Mouse (Mus musculus) C2C12 (cell line): Measurements from ENCODE around the gene Mrvi1. TPM values are rescaled to one million over a fixed set of nuclear protein-coding genes. Genes with fewer than 3 reads are reported as not detected.

Source experiments
- H3K27me3 ChIP-seq: one replicate; pipeline ENCODE4 v1.6.1; 2011; ENCODE audit not compliant: control insufficient read depth, insufficient read depth, insufficient read length
- H3K36me3 ChIP-seq: one replicate; pipeline ENCODE4 v1.6.1; 2011; ENCODE audit not compliant: control insufficient read depth, insufficient read depth
- H3K4me3 ChIP-seq: one replicate; pipeline ENCODE4 v1.5.1; 2011; ENCODE audit warnings: mild to moderate bottlenecking, control low read depth; ENCODE audit not compliant: poor library complexity, insufficient read depth, severe bottlenecking
- H3K79me2 ChIP-seq: one replicate; pipeline ENCODE4 v1.6.1; 2011; ENCODE audit not compliant: control insufficient read depth, insufficient read depth
- H3K79me3 ChIP-seq: one replicate; pipeline ENCODE4 v1.6.1; 2011; ENCODE audit warnings: low read depth, control low read depth
- H3ac ChIP-seq: one replicate; pipeline ENCODE3; 2011; ENCODE audit warnings: low read depth; ENCODE audit not compliant: control insufficient read depth, insufficient read length
- CEBPB ChIP-seq: IDR thresholded peaks from one replicate; pipeline ENCODE4 v1.6.1; 2011; ENCODE audit warnings: low read depth, mild to moderate bottlenecking, control low read depth, moderate library complexity
- CTCF ChIP-seq: IDR thresholded peaks from one replicate; pipeline ENCODE4 v1.5.1; 2011; ENCODE audit not compliant: control insufficient read depth, insufficient read depth, insufficient read length
- FOSL1 ChIP-seq: IDR thresholded peaks from one replicate; pipeline ENCODE4 v1.8.0; 2011; ENCODE audit warnings: mild to moderate bottlenecking, low read length; ENCODE audit not compliant: poor library complexity, insufficient read depth, severe bottlenecking
- MAX ChIP-seq: IDR thresholded peaks from one replicate; pipeline ENCODE4 v1.6.1; 2011; ENCODE audit warnings: mild to moderate bottlenecking, control low read depth
- MYOD1 ChIP-seq: IDR thresholded peaks from one replicate; pipeline ENCODE4 v1.6.1; 2011; ENCODE audit warnings: low read depth; ENCODE audit not compliant: control insufficient read depth, insufficient read length
- MYOG ChIP-seq: IDR thresholded peaks from one replicate; pipeline ENCODE4 v1.6.1; 2011; ENCODE audit not compliant: control insufficient read depth, insufficient read length; ENCODE audit errors: extremely low read depth
- USF1 ChIP-seq: IDR thresholded peaks from one replicate; pipeline ENCODE4 v1.6.1; 2011; ENCODE audit warnings: low read depth, mild to moderate bottlenecking, control low read depth, moderate library complexity
- polyA plus RNA-seq: library from polyadenylated mRNA; unstranded; fragments of >200 nt; fragmentation: generic; extraction: Trizol; gene quantifications from one replicate; pipeline ENCODE4 v1.2.1, GENCODE M21; 2012; ENCODE audit warnings: missing spikeins

Mrvi1 gene
- polyA plus RNA-seq, 1 experiment, result 0.05 TPM

DNA sequence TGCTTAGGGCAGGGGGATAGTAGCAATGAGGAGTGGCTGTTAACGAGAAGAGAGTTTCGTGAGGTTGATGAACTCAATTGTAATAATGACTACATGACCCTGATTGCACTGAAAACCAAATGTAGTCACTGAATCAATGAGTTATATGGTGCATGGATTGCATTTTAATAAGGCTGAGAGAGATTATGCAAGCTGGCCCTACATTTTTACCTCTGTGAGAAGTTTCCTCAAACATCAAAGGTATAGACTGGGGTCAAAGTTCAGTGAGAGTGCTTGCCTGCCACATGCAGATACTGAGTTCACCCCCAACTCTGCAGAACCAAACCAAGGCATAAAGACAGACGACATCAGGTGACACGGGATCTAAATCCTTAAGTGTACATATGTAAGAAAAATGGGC is 14.9 kb downstream of the Mrvi1 start:
- no peaks in the 10 kb centered on the region for H3K27me3 ChIP-seq
- no peak overlapping the region for H3K4me3 ChIP-seq
- no peaks in the 10 kb centered on the region for H3K79me3 ChIP-seq
- no peak overlapping the region for H3ac ChIP-seq
- H3K79me2 ChIP-seq, result no peaks in the 10 kb centered on the region
- TF ChIP-seq CTCF (no peak), MAX (no peak), MYOG (no peak), FOSL1 (no peak), USF1 (no peak), CEBPB (no peak), MYOD1 (no peak)
- no peaks in the 10 kb centered on the region for H3K36me3 ChIP-seq

DNA sequence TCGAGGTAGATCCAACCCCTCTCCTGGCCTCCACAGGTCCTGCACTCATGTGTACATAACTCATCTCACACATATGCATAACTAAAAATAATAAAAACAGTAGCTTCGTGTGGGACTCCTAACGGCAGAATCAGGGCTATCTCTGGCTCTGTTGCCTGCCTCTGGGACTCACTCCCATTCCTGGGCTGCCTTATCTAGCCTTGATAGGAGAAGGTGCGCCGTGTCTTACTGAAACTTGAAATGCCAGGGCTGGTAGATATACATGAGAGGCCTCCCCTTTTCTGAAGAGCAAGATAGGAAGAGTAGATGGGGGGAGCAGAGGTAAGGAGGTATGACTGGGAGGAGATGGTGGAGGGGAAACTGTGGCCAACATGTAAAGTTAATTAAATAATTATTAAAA is 15.4 kb downstream of the Mrvi1 start:
- H3ac ChIP-seq, result no peak overlapping the region
- TF ChIP-seq MYOD1 (no peak), CTCF (no peak), CEBPB (no peak), USF1 (no peak), FOSL1 (no peak), MYOG (no peak), MAX (no peak)
- H3K79me3 ChIP-seq, result no peaks in the 10 kb centered on the region
- no peaks in the 10 kb centered on the region for H3K36me3 ChIP-seq
- H3K27me3 ChIP-seq, result no peaks in the 10 kb centered on the region
- no peak overlapping the region for H3K4me3 ChIP-seq
- no peaks in the 10 kb centered on the region for H3K79me2 ChIP-seq

DNA sequence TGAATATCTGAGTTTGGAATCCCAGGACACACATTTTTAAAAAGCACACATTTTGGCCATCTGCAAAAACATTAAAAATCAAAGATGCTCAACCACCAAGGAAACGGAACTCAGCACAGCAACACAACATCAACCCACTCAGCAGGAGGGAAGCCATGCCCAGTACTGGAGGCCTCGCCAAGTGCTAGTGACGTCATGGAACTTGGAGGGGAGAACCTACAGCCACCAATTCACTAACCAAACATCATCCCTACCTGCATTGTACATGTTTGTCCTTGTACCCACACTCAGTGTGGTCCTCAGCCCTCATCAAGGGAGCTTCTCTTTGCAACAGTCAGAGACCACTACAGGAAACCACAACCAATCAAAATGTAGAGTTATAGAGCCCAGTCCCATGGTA is 16.9 kb downstream of the Mrvi1 start:
- Histone ChIP-seq H3K36me3 (no peaks in the 10 kb centered on the region), H3ac (no peak overlapping the region), H3K4me3 (no peak overlapping the region), H3K27me3 (no peaks in the 10 kb centered on the region), H3K79me2 (no peaks in the 10 kb centered on the region), H3K79me3 (no peaks in the 10 kb centered on the region)
- TF ChIP-seq USF1, result no peak
- no peak for TF ChIP-seq MYOD1

DNA sequence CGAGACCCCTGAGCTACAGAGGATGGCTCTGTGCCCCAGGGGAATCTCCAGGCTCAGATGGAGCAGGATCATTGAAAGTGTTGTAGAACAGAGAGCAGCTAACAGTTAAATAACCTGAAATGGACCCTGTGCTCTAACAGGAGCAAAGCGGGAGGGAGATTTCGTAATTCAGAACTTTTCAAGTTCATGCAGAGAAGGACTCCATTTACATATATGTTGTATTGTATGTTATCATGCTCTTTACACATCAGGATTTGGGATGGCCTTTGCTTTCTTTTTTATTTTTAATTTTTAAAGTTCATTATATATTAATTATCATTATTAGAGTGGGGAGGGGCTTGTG is 18.6 kb downstream of the Mrvi1 start:
- TF ChIP-seq FOSL1, result no peak
- TF ChIP-seq CEBPB, result no peak
- TF ChIP-seq USF1, result no peak
- TF ChIP-seq MAX, result no peak
- TF ChIP-seq MYOD1, result no peak
- no peak for TF ChIP-seq CTCF
- TF ChIP-seq MYOG, result no peak
- Histone ChIP-seq H3K79me3 (no peaks in the 10 kb centered on the region), H3K79me2 (no peaks in the 10 kb centered on the region), H3K27me3 (no peaks in the 10 kb centered on the region), H3K36me3 (no peaks in the 10 kb centered on the region), H3K4me3 (no peak overlapping the region), H3ac (no peak overlapping the region)

DNA sequence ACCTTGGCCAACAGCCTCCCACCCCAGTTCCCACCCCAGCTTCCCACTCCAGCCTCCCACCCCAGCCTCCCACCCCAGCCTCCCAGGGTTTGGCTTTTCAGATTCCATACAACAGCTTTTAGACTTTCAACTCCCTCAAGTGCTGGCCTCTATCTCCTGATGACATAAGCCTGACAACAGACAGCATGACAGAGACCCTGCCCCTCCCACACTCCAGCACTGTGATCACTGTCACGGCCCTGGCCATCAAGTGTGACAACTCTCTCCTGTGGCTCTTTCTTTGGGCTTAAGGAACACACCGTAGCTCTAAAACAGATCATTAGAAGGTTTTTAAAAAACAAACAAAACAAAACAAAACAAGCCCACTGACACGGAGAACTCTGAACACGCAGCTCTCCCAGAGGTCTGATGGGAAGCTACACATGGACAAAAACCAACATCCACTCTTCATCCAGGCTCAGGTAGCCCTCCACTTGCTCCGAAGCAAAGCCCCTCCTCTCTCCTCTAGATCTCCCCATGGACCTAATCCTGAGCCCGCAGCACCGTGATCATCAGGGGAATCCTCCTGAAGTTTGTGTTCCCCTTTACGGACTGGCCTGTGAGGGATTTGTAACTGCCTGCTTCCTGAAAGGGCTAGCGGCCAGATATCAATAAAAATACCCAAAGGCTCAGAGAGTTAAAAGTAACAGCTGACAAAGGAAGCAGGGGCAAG is 19.2 kb downstream of the Mrvi1 start:
- TF ChIP-seq MYOG (no peak), CTCF (no peak), USF1 (no peak), MAX (no peak), MYOD1 (no peak), FOSL1 (no peak), CEBPB (no peak)
- Histone ChIP-seq H3ac (no peak overlapping the region), H3K27me3 (no peaks in the 10 kb centered on the region), H3K79me3 (no peaks in the 10 kb centered on the region), H3K4me3 (no peak overlapping the region), H3K36me3 (no peaks in the 10 kb centered on the region), H3K79me2 (no peaks in the 10 kb centered on the region)

DNA sequence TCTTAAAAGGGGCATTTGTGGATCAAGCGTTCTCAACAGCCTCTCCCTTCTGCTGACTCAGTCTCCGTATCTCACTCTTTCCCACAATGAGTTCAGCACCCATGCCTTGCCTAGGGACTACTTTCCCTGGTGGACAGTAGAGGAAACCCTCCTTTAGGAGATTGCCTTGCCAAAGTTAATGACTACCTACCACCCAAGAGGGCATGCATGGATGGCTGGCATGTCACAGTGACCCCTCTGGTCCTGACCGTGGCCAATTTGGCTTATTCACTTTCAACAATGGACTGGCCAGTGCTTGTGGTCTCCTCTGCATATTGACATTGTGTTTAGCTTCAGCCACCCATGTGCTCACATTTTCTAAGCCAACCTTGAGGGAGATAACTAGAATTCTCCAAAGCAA is 19.8 kb downstream of the Mrvi1 start:
- Histone ChIP-seq H3K79me3 (no peaks in the 10 kb centered on the region), H3K4me3 (no peak overlapping the region), H3K36me3 (no peaks in the 10 kb centered on the region), H3K79me2 (no peaks in the 10 kb centered on the region), H3K27me3 (no peaks in the 10 kb centered on the region), H3ac (no peak overlapping the region)
- TF ChIP-seq CTCF (no peak), CEBPB (no peak), USF1 (no peak), MYOG (no peak), MYOD1 (no peak), MAX (no peak), FOSL1 (no peak)
